Mouse (Mus musculus): ENCODE results near the gene Dab2ip.
A peak's percentile ranks its signal among the peaks of the same experiment; 100 is the strongest.

Gene Dab2ip

DNA sequence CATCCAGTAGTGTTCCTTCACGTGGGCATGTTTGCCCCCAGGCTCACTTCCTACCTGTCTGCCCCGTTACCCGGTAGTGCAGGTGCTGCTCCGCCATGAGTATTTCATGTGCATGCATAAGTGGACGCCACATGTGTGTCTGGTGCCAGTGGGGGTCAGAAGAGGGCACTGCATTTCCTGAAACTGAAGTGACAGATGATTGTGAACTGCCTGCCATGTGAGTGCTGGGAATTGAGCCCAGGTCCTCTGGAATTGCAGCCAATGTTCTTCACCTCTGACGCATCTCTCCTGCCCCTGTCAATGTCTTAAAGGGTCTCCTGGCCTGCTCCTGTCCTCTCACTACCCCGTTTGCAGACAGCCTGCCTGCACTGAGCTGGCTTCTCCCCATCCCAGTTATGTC, 143.9 kb downstream of the Dab2ip start:
- TF ChIP-seq GATA4 (IDR thresholded peaks at IDR 0.05; ENCODE audit: insufficient replicate concordance, low read length): no peak

DNA sequence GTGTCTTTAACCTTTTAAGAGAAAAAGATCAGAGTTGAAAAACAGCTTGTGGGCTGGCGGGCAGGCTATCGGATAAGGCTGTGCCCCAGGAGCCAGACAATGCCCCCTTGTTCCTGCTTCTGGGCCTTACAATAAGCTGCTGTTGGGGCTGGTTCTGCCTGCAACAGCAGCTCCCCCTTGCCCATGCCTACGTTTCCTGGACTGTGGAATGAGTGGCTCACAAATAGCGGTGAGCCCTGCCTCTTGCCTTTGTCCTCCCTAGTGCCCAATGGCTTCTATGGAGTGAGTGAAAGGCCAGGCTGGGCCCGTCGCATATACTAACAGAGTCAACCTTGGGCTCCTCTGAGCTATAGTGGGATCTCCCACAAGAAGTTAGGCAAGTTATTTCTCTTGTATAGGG, 144.5 kb downstream of the Dab2ip start:
- no peak for TF ChIP-seq GATA4 (IDR thresholded peaks at IDR 0.05; ENCODE audit: insufficient replicate concordance, low read length)

DNA sequence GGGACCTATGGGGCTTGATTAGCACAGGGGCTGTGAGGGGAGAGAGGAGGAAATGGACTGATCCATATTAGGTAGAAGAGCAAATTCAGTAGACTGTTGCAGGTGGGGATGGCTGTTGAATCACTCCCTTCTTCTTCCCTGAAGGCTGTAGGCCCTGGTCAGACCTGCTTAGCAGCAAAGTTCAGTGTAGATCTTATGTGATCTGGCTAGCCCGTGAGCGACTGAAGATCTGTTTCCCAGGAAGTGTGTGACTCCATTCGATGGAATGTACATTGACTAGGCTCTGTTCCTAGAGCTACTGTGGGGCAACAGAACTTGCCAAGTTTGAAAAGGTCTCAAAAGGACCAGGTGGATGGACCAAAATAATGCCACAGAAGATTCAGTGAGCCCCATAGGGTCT, 145.2 kb downstream of the Dab2ip start:
- no peak for TF ChIP-seq GATA4 (IDR thresholded peaks at IDR 0.05; ENCODE audit: insufficient replicate concordance, low read length)

DNA sequence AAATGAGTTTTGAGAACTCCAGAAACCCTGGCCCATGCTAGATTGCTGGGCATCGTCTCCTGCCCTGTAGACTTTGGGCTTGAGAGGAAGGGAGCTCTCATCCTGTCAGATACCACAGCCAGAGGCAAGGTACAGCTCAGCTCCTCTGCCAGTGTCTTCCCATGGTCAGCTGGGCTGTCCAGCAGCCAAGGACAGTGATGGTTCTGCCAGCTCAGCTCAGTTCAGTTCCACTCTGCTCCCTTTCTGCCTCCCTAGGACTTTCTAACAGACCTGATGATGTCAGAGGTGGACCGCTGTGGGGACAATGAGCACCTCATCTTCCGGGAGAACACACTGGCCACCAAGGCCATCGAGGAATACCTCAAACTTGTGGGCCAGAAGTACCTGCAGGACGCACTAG, 154.5 kb downstream of the Dab2ip start:
- no peak for TF ChIP-seq GATA4 (IDR thresholded peaks at IDR 0.05; ENCODE audit: insufficient replicate concordance, low read length)

DNA sequence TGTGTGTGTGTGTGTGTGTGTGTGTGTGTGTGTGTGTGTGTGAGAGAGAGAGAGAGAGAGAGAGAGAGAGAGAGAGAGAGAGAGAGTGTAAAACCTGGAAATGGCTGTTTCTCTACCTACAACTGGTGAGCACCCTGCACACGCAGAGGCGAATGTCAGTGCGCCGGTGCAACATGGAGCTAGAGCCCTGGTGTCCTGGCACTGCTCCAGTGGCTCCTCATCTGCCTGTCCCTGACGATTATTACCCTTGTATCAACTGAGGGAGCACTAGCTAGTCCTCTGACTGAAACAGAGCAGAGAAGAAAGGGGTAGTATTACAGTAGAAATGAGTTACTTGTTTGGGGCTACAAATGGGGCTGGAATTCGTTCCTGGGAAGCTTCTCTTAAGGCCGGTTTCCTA, 155.4 kb downstream of the Dab2ip start:
- TF ChIP-seq GATA4 (IDR thresholded peaks at IDR 0.05; ENCODE audit: insufficient replicate concordance, low read length): no peak

DNA sequence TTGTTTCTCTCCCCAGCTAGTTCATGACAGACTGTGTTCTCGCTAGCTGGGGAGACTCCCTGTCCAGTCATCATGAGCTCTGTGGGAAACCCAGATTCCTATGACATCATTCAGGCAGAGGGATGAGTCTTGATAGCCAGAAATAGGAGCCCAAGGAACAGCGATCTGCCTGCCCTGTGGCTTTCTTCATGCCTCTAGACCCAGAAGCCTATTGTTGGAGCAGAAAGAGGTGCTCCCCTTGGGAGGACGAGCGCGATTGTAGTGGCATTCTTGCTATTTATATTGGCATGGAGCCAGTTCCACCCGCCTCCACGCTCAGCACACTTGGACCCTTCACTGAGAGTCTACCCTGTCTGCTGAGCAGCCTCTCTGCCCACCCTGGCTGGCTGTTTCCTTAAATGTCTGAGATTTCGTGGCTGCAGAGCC, 156.7 kb downstream of the Dab2ip start:
- TF ChIP-seq GATA4 (IDR thresholded peaks at IDR 0.05; ENCODE audit: insufficient replicate concordance, low read length): no peak

DNA sequence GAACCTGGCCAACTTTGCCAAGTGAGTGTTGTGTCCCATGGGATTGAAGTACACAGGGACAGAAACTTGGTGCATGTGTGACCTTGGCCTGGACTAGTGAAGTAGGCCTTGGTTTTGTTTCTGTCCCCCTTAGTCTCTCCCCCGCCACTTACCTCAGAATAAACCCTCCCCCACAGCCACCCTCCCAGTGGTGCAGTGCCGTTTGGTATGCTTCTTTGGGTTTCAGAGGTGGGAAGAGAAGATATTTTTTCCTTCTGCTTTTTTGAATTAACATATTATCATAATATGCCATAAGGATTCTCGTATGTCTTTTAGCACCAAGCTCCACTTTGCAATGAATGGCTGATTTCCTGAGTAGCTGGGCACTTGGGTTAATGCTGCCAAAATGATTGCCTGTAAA, 157.4 kb downstream of the Dab2ip start:
- no peak for TF ChIP-seq GATA4 (IDR thresholded peaks at IDR 0.05; ENCODE audit: insufficient replicate concordance, low read length)

DNA sequence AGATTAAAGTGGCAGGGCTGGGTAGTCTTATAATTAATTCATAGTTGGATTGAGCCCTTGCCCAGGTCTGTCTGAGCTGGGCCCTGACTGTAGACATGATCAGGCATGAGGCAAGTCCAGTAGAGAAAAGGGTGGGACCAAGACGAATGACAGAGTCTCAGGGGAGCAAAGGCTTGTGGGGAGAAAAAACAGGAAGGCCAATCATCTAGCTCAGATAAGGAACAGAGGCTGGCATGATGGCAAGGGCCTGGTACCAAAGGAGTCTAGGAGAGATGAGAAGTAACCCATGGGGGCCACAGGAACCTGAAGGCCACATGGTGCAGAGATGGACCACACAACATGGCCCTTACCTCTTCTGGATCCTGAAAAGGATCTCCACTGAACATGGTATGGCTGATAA, 158.1 kb downstream of the Dab2ip start:
- TF ChIP-seq GATA4 (IDR thresholded peaks at IDR 0.05; ENCODE audit: insufficient replicate concordance, low read length): no peak

DNA sequence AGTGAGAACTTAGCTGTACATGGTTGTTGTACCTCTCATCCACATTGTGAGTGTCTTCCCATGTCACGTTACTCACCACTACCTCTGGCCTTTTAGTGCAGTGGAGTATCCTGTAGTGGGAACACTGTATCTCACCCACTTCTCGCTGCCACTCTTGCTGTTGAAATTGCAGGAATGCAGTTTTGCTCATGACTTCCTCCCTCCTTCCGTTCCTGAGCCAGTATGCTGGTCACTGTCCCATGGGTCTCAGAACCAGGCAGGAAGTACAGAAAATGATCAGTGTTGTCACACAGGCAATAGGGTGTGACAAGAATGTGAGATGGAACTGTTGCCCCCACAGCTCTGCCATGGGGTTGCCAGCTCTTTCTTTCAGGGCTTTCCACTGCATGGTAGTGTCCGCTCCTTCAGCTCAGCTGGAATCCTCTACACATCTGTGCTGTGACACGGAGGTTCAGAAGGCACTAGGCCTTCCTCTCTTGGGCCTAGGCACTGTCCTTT, 160.0 kb downstream of the Dab2ip start:
- peak; percentile 58; the same call in 1 of the 2 replicates for TF ChIP-seq GATA4 (IDR thresholded peaks at IDR 0.05; ENCODE audit: insufficient replicate concordance, low read length)

DNA sequence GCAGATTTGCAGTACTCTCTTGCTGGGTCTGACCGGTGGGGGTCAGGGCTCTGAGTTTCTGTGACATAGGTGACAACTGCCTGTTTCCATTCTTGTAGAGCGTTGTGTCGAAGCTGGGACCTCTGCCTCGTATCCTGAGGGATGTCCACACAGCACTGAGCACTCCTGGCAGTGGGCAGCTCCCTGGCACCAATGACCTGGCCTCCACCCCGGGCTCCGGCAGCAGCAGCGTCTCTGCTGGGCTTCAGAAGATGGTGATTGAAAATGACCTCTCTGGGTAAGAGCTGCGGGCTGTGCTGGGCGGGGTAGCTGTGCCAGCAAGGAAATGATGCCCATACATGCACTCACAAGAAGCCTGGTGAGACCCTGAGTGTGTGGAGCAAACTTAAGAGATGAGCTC, 160.6 kb downstream of the Dab2ip start:
- TF ChIP-seq GATA4 (IDR thresholded peaks at IDR 0.05; ENCODE audit: insufficient replicate concordance, low read length): no peak

DNA sequence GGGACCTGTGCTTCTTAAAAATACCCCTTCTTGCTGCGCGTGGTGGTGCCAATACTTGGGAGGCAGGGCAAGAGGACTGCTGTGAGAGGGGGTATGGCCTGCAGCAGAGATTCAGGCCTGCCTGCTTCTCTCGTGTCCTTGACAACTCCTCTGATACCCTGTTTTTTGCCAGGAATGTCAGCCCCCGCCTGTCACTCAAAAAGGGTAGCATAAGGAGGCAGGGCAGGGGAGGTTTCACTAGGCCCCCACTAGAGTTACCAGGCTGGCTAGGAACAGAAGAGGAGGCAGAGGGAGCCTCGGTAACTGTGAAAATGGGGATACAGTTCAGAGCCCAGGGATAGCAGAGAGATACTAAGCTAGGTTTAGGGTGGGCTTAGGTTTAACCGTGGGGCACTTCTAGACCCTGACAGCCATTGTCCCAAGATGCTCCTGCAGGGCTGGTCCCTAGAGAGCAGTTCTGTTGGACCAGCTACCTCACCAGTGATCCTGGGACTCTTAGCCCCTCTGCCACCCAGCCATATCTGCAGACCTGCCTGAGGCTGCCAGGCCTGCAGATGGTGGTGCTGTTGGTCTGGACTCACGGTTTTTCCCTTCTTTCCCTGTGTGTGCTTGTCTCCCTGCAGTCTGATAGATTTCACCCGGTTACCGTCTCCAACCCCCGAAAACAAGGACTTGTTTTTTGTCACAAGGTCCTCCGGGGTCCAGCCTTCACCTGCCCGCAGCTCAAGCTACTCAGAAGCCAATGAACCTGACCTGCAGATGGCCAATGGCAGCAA, 161.4 kb downstream of the Dab2ip start:
- TF ChIP-seq GATA4 (IDR thresholded peaks at IDR 0.05; ENCODE audit: insufficient replicate concordance, low read length): no peak

DNA sequence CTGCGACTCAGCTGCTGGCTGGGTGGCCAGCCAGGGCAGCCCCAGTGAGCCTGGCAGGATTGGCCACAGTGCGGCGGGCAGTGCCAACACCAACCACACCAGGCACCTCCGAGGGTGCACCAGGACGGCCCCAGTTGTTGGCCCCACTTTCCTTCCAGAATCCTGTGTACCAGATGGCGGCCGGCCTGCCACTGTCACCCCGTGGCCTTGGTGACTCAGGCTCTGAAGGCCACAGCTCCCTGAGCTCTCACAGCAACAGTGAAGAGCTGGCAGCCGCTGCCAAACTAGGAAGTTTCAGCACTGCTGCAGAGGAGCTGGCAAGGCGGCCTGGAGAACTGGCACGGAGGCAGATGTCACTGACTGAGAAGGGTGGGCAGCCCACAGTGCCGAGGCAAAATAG, 162.0 kb downstream of the Dab2ip start:
- TF ChIP-seq GATA4 (IDR thresholded peaks at IDR 0.05; ENCODE audit: insufficient replicate concordance, low read length): no peak

DNA sequence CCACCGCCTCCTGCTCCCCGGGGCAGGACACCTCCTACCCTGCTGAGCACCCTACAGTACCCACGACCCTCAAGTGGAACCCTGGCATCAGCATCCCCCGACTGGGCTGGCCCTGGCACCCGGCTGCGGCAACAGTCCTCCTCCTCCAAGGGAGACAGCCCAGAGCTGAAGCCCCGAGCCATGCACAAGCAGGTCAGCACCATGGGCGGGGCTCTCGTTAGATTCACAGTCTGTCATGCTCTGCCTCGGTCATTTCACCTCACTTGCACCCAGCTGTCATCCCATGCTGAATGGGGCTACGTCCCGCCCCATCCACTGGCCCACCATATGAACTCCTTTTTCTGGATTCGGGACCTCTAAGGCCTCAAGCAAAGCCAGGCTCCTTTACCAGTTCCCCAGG, 162.5 kb downstream of the Dab2ip start:
- no peak for TF ChIP-seq GATA4 (IDR thresholded peaks at IDR 0.05; ENCODE audit: insufficient replicate concordance, low read length)

DNA sequence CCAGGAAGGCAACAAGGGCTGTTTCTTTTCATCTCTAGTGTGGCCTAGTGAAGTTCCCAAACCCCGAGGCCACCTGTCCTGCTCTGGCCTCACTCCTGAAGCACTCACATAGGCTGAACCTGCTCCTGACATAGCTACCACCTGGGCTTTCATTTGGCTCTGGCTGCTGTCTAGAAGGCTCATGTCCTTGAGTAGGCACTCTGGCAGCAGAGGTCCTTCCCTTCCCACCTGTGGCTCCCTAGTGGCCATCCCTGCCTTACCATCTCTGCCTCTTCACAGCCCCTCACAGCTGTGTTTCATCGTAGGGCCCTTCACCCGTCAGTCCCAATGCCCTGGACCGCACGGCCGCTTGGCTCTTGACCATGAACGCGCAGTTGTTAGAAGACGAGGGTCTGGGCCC, 162.9 kb downstream of the Dab2ip start:
- no peak for TF ChIP-seq GATA4 (IDR thresholded peaks at IDR 0.05; ENCODE audit: insufficient replicate concordance, low read length)

DNA sequence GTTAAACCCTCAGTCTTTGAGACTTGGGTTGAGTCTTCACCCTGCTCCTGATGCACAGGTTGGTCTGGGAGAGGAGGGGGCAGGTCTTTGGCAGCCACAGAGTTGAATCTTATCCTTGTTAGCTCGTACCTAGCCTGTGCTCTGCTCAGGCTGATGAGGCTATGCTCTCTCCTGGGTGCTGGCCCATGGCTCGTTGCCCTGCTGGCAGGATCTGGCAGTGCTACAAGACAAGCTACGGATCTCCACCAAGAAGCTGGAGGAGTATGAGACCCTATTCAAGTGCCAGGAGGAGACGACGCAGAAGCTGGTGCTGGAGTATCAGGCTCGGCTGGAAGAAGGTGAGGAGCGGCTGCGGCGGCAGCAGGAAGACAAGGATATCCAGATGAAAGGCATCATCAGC, 164.8 kb downstream of the Dab2ip start:
- no peak for TF ChIP-seq GATA4 (IDR thresholded peaks at IDR 0.05; ENCODE audit: insufficient replicate concordance, low read length)

DNA sequence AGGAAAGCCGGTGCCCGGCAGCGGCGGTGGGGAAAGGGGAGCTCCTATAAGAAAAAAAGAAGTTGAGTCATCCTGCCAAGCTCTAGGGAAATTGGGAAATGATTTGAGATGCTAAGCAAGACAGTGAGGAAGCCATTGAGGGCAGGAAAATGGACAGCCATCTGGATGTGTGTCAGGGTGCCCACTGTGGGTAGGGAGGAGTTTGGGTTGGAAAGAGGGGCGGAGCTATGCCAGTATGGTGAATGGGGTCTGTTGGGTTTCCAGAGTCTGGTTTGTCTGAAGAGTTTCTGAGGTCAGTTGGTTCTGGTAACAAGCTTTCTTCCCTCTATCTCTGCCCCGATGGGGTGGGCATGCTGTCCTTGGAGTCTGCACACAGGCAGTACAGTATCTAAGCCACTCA, 165.2 kb downstream of the Dab2ip start:
- TF ChIP-seq GATA4 (IDR thresholded peaks at IDR 0.05; ENCODE audit: insufficient replicate concordance, low read length): no peak

DNA sequence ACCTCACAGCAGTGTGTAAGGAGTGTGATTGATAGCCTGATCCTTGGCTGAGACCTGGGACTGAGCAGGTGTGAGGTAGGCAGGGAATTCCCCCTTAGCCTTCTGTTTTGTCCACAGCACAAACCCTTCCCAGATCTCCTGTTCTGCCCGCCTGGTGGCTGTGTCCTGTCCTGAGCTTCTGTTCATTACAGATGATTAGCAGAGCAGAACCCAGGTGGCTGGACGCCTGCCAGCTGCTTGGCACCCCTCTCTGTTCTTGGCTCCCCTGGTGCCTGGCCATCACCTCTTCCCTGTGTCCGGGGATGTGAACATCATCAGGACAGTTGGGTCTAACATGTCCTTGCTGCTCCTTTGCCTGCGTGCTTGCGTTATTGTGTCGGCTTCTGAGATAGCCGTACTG, 165.6 kb downstream of the Dab2ip start:
- no peak for TF ChIP-seq GATA4 (IDR thresholded peaks at IDR 0.05; ENCODE audit: insufficient replicate concordance, low read length)

Data from liver, adult (tissue).